Mouse (Mus musculus) embryonic facial prominence, embryonic 12.5 days (tissue): Measurements from ENCODE around the gene Hid1. TPM values are rescaled to one million over a fixed set of nuclear protein-coding genes. Genes with fewer than 3 reads are reported as not detected.

ENCODE experiments used
- ATAC-seq: fragments of 200-750 bp; cut with Nextera tagmentation; 2 replicates; pipeline ENCODE4 v1.8.0; 2017; ENCODE audit not compliant: insufficient number of reproducible peaks, insufficient read depth, low FRiP score, low TSS enrichment
- H3K27ac ChIP-seq: fragments of 300-500 bp; sonication (generic); 2 replicates; pipeline ENCODE4 v1.5.1; 2016; ENCODE audit warnings: mild to moderate bottlenecking
- H3K27me3 ChIP-seq: fragments of 300-500 bp; sonication (generic); 2 replicates; pipeline ENCODE4 v1.6.1; 2016; ENCODE audit warnings: mild to moderate bottlenecking, moderate library complexity
- H3K36me3 ChIP-seq: fragments of 300-500 bp; sonication (generic); 2 replicates; pipeline ENCODE4 v1.6.1; 2016; ENCODE audit warnings: mild to moderate bottlenecking
- H3K4me1 ChIP-seq: fragments of 300-500 bp; sonication (generic); 2 replicates; pipeline ENCODE4 v1.6.1; 2016
- H3K4me2 ChIP-seq: fragments of 300-500 bp; sonication (generic); replicated peaks from 2 replicates; pipeline ENCODE4 v1.6.1; 2016; ENCODE audit warnings: mild to moderate bottlenecking, moderate library complexity
- H3K4me3 ChIP-seq: fragments of 300-500 bp; sonication (generic); 2 replicates; pipeline ENCODE4 v1.5.1; 2016; ENCODE audit warnings: mild to moderate bottlenecking
- H3K9ac ChIP-seq: fragments of 300-500 bp; sonication (generic); 2 replicates; pipeline ENCODE4 v1.6.1; 2016; ENCODE audit warnings: mild to moderate bottlenecking, moderate library complexity
- H3K9me3 ChIP-seq: fragments of 300-500 bp; sonication (generic); 2 replicates; pipeline ENCODE4 v1.6.1; 2016; ENCODE audit warnings: mild to moderate bottlenecking, moderate library complexity
- WGBS: fragments of 180-500 bp; shearing (Covaris S2); methylation state at CpG from one replicate; pipeline ENCODE4 v1.1.7; 2016; 5-methylcytosine and 5-hydroxymethylcytosine counted together
- polyA plus RNA-seq: library from polyadenylated mRNA; unstranded; fragments of >200 nt; fragmentation: Nextera tagmentation; extraction: Ambion mirVana; gene quantifications from 2 replicates; pipeline ENCODE4 v1.2.1, GENCODE M21; 2016

Hid1 gene
- polyA plus RNA-seq = 7.7 and 7.9 TPM in 2 replicates

DNA sequence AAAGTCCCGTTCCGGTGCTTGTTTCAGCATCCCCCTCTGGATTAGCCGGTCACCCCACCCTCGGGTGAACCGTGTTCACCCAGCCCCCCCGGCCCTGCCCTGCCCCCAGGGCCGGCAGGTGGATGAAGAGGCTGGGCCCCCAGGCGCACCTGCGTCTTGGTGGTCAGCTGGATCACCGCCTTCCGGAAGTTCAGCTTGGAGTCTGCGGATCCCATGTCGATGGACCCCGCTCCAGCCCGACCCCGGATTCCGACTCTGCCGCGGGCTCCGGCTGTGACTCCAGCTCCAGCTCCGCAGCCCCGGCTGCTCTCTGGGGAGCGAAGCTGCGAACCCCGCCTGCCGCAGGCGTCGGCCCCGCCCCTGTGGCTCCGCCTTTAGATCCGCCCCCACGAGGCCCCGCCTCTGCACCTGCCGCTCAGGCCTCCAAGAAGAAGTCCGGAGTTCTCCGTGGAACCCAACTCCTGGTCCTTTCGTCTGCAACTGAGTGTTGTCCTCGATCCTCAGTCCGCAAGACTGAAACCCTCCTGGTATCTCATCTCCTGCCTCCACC is at the start of gene Hid1:
TSS of gene Hid1 (minus strand) at position 362 of the 550 bp plus-strand sequence.
- Histone ChIP-seq H3K36me3 (no peaks in the 10 kb centered on the region), H3K4me2 (peak within 1 kb of the TSS; percentile 79), H3K9me3 (no peaks in the 10 kb centered on the region), H3K4me3 (peak within 1 kb of the TSS; percentile 37), H3K27ac (no peak within 1 kb of the TSS), H3K9ac (peak within 1 kb of the TSS; percentile 37), H3K4me1 (peaks cover 8% of the 10 kb centered on the region), H3K27me3 (peaks cover 56% of the 10 kb centered on the region)
- under 1% methylated on average over 39 of the region's 39 CpGs for WGBS
- ATAC-seq = peak; percentile 67; the same call in 1 of the 2 replicates

DNA sequence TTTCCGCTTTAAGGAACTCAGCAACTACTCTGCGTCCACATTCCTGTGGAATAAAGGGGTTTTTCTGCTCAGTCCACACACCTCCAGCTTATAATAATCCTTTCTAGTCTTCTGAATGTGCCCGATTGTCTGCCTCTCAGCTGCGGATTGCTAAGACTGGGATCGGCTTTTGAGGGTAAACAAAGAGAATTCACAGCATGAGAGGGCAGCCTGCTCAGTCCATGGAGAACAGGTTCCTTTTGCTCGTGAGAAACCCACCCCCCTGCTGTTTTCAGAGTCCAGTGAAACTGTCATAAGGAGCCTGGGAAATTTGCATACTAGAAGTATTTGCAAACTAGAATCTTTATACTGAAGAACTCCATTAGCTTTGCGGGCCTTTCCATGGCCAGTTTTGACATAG is 42.0 kb upstream of the Hid1 start:
- H3K27me3 ChIP-seq = no peaks in the 10 kb centered on the region
- peaks cover 46% of the 10 kb centered on the region for H3K36me3 ChIP-seq
- no peak overlapping the region for H3K9ac ChIP-seq
- H3K4me1 ChIP-seq = peaks cover 24% of the 10 kb centered on the region
- no peaks in the 10 kb centered on the region for H3K9me3 ChIP-seq
- peak overlapping the region; percentile 37; the same call in 1 of the 2 replicates for H3K27ac ChIP-seq
- no peak overlapping the region for H3K4me3 ChIP-seq
- WGBS = 58% methylated on average over 7 of the region's 7 CpGs
- H3K4me2 ChIP-seq = no peak overlapping the region
- no peak for ATAC-seq

DNA sequence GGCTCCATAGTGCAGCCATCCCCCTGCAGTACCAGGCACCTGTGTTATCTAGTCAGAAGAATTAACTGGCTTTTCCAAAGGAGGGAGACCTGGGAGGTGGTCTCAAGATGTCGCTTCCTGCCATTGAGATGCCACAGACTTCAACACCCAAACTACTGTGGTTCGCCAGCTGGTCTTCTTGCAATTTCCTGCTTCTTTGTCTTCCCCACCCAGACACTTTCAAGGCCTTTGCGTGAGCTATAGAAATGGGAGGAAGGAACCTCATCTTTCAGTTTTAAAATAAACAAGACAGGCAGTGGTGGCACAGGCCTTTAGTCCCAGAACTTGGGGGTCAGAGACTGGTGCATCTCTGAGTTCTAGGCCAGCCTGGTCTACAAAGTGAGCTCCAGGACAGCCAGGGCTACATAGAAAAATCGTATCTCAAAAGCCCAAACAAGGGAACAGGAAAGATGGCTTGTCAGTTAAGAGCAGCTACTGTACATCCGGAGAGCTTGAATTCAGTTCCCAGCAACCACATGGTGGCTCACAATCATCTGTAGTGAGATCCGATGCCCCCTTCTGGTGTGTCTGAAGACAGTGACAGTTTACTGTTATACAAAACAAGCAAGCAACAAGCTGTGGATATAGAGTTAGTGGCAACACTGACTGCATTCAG is 40.8 kb upstream of the Hid1 start:
- Histone ChIP-seq H3K9ac (no peak overlapping the region), H3K4me2 (no peak overlapping the region), H3K36me3 (peaks cover 46% of the 10 kb centered on the region), H3K4me1 (peaks cover 25% of the 10 kb centered on the region), H3K9me3 (no peaks in the 10 kb centered on the region), H3K4me3 (no peak overlapping the region), H3K27me3 (no peaks in the 10 kb centered on the region), H3K27ac (no peak overlapping the region)
- ATAC-seq = no peak
- WGBS = 88% methylated on average over 6 of the region's 6 CpGs

DNA sequence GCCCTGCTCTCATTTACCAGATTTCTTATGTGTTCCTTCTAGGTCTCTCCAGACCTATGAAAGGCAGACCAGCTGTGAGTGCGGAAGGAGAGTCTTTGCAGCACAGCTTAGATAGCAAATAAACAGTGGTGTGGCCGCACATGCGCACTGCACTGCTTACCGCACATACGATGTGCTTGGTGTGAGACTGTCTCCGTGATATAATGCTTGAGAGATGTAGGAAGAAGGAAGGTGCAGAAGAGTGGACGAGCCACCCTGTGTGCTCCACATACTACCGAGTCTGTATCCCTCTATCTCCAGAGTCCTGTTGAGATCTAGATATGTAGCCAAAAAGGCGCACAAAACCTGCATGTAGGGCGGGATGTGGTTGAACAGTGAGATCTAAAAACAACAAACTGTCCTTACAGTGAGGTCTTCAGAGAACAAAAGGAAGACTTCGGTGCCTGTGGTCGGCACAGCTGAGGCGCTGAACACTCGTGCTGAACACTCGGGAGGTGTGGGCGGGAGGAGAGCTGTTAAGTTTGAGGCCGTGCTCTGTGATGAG is 39.4 kb upstream of the Hid1 start:
- Histone ChIP-seq H3K9me3 (no peaks in the 10 kb centered on the region), H3K27ac (no peak overlapping the region), H3K4me1 (peaks cover 24% of the 10 kb centered on the region), H3K9ac (no peak overlapping the region), H3K4me2 (no peak overlapping the region), H3K4me3 (no peak overlapping the region), H3K36me3 (peaks cover 46% of the 10 kb centered on the region), H3K27me3 (no peaks in the 10 kb centered on the region)
- 95% methylated on average over 17 of the region's 17 CpGs for WGBS
- ATAC-seq = no peak

DNA sequence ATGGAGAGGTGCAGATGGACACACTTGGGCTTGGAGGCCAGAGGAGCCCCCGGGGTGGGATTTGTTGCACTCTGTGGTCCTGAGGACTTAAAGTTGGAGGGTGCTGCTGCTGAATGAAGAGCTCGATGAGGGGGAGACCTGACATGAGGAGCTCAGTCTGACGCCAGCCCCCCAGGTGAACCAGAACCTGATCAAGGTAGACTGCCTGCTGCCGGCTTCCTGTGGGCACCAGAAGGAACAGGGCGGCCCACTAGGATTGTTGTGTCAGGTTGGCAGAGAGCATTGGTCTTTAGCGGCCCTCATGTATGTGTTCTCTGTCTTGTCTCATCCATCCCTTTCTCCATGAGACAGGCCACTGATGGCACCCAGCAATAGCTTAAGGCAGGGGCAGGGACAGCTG is 38.2 kb upstream of the Hid1 start:
- 96% methylated on average over 6 of the region's 6 CpGs for WGBS
- Histone ChIP-seq H3K4me2 (no peak overlapping the region), H3K9me3 (no peaks in the 10 kb centered on the region), H3K9ac (peak overlapping the region; percentile 15; the same call in 1 of the 2 replicates), H3K27me3 (no peaks in the 10 kb centered on the region), H3K27ac (no peak overlapping the region), H3K4me1 (peaks cover 15% of the 10 kb centered on the region), H3K36me3 (peaks cover 40% of the 10 kb centered on the region), H3K4me3 (no peak overlapping the region)
- no peak for ATAC-seq

DNA sequence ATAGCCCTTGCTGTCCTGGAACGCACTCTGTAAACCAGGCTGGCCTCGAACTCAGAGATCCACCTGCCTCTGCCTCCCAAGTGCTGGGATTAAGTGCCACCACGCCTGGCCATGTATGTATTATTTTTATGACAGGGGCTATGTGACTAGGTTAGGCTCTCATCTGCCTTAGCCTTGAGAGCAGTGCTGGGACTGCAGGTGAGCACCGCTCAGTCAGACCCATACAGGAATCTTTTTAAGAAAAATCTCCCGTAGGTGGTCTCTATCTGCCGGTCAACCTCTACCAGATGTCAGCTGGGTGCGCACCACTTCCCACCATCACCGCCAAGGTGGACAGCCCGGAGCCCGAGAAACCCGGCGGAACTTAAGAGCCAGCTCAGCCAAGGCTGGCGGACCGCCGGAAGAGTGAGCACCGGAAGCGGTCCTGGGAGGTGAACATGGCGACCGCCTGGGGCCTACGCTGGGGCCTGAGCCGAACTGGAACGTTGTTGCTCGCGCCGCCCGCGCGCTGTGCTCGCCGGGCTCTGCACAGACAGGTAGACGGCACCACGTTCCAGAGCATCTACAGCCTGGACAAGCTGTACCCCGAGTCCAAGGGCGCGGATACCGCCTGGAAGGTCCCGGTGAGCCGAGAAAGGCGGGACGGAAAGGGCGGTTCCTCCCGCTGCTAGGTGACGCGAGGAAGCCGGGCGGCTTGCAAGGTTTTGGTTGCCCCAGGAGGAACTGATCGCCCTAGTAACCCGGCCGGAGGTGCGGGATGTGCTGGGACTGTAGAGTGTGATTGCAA is 36.0 kb upstream of the Hid1 start, which contains the start of gene Mrpl58:
TSS of gene Mrpl58 (plus strand) at position 415 of the 787 bp plus-strand sequence.
- Histone ChIP-seq H3K9me3 (no peaks in the 10 kb centered on the region), H3K27me3 (no peaks in the 10 kb centered on the region), H3K4me1 (peaks cover 15% of the 10 kb centered on the region), H3K4me3 (peak within 1 kb of the TSS; percentile 79), H3K9ac (peak within 1 kb of the TSS; percentile 90), H3K27ac (peak within 1 kb of the TSS; percentile 89), H3K36me3 (peaks cover 20% of the 10 kb centered on the region), H3K4me2 (peak within 1 kb of the TSS; percentile 73)
- ATAC-seq = peak; percentile 79
- WGBS = 3% methylated on average over 50 of the region's 50 CpGs

DNA sequence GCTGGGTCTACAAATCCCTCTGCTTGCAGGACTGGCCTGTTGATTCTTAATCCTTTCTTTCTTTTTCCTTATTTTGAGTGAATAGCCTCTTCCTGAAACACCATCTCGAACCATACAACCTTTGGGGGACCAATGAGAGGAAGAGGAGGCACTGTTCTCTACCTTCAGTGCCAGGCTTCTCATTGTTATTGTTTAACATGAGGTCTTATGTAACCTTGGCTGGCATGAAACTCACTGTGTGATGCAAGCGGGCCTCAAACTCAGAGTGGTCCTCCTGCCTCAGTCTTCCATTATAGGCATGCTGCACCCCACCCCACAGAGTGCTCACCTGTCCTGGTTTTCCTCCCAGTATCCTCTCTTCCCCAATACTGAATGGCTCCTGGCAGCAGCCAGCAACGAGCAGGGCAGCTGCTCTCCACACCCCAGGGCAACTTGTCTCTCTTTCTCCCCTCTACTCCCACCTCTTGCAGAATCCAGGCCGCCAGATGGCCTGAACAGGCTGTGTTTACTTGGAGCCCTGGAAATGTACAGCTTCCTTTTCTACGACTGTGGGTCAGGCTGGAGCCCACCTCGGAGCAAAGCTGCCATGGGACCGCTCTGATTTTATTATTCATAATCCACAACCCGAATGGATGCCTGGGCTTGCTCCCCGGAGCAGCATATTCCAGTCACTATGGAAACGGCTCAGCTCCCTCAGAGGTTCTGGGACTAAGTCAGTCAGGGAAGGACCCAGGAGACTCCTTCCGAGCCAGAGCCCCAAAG is 33.3 kb upstream of the Hid1 start:
- no peak overlapping the region for H3K4me2 ChIP-seq
- 46% methylated on average over 11 of the region's 11 CpGs for WGBS
- H3K27me3 ChIP-seq = no peaks in the 10 kb centered on the region
- peaks cover 15% of the 10 kb centered on the region for H3K4me1 ChIP-seq
- peaks cover 4% of the 10 kb centered on the region; the same call in 1 of the 2 replicates for H3K36me3 ChIP-seq
- no peaks in the 10 kb centered on the region for H3K9me3 ChIP-seq
- H3K27ac ChIP-seq = peak overlapping the region; percentile 46; the same call in 1 of the 2 replicates
- ATAC-seq = no peak
- H3K4me3 ChIP-seq = no peak overlapping the region
- no peak overlapping the region for H3K9ac ChIP-seq

DNA sequence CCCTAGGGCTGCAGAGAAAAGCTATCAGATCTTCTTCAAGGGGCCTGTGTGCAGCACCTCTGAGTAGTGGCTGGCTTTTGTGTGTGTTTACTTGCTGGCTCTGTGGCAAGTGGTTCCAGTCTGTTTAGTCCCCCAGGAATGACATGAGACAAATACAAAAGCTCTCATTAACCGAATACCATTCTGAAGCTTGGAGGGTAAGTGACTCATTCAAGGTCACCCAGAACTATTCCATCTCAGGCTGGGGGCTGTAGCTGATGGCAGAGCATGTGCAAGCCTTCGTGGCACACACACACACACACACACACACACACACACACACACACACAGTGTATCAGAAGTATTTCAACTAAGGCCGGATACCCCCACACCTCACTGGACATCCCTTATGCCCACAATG is 32.6 kb upstream of the Hid1 start:
- H3K27ac ChIP-seq = no peak overlapping the region
- no peak for ATAC-seq
- no peak overlapping the region for H3K4me3 ChIP-seq
- 87% methylated on average over 3 of the region's 3 CpGs for WGBS
- H3K9ac ChIP-seq = no peak overlapping the region; the same call in 1 of the 2 replicates
- peaks cover 9% of the 10 kb centered on the region; the same call in 1 of the 2 replicates for H3K36me3 ChIP-seq
- H3K4me2 ChIP-seq = no peak overlapping the region
- H3K9me3 ChIP-seq = no peaks in the 10 kb centered on the region
- no peaks in the 10 kb centered on the region for H3K27me3 ChIP-seq
- H3K4me1 ChIP-seq = peaks cover 13% of the 10 kb centered on the region

DNA sequence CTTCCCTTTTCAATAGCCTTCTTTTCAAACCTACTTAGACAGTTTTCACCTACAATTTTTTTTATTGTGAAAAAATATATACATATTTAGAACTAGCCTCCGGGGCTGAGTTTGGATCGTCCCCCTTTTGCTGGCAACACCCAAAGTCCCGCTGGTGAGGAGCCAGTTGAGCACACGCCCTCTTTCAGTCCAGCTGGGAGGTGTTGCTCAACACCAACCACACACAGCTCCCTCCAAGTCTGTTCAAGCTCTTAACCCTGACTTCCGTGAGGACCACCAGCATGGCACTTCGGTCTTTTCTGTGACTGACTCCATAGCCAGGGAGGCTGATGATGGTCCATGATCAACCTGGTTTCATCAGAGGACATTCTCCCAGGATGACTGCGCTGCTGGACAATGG is 30.5 kb upstream of the Hid1 start:
- H3K36me3 ChIP-seq = peaks cover 26% of the 10 kb centered on the region
- H3K4me2 ChIP-seq = no peak overlapping the region
- no peak overlapping the region for H3K27ac ChIP-seq
- no peak for ATAC-seq
- H3K9ac ChIP-seq = no peak overlapping the region
- no peak overlapping the region for H3K4me3 ChIP-seq
- H3K27me3 ChIP-seq = no peaks in the 10 kb centered on the region
- H3K9me3 ChIP-seq = no peaks in the 10 kb centered on the region
- peaks cover 1% of the 10 kb centered on the region; the same call in 1 of the 2 replicates for H3K4me1 ChIP-seq
- WGBS = 80% methylated on average over 7 of the region's 7 CpGs

DNA sequence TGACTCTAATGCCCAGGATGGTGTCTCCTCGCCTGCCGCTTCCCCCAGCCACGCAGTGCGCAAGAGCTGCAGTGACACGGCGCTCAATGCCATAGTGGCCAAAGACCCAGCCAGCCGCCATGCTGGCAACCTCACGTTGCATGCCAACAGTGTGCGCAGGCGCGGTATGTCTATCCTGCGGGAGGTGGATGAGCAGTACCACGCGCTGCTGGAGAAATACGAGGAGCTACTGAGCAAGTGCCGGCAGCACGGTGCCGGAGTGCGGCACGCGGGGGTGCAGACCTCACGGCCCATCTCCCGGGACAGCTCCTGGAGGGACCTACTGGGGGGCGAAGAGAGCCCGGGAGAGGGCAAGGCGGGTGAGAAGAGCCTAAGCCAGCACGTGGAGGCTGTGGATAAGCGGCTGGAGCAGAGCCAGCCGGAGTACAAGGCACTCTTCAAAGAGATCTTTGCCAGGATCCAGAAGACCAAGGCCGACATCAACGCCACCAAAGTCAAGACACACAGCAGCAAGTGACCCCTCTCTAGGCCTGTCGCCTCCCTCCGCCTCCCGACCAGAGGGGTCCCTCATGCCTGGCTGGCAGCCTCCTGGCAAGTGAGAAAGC is 26.3 kb upstream of the Hid1 start:
- ATAC-seq = no peak
- Histone ChIP-seq H3K27me3 (no peaks in the 10 kb centered on the region), H3K27ac (0 out of 2 replicates have a peak overlapping the region, but pooled peaks have one; percentile 17), H3K4me1 (no peaks in the 10 kb centered on the region), H3K4me2 (no peak overlapping the region), H3K9me3 (no peaks in the 10 kb centered on the region), H3K36me3 (peaks cover 53% of the 10 kb centered on the region), H3K4me3 (no peak overlapping the region), H3K9ac (no peak overlapping the region)
- WGBS = 66% methylated on average over 34 of the region's 34 CpGs

DNA sequence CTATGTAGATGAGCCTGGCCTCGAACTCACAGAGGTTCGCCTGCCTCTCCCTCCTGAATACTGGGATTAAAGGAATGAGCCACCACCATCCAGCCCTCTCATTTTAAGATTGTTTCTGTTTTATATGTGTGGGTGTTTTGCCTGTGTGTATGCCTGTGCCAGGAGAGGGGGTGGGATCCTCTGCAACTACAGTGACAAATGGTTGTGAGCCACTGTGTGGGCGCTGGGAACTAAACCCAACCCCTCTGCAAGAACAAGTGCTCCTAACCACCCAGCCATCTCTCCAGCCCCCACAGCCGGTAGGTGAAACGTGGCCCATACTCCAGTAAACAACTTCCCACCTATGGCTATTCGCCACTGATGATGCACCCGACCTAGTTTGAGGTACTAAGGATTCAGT is 23.8 kb upstream of the Hid1 start:
- H3K27me3 ChIP-seq = no peaks in the 10 kb centered on the region
- H3K4me1 ChIP-seq = no peaks in the 10 kb centered on the region
- no peak overlapping the region for H3K4me3 ChIP-seq
- H3K4me2 ChIP-seq = no peak overlapping the region
- H3K36me3 ChIP-seq = peaks cover 50% of the 10 kb centered on the region
- no peak overlapping the region for H3K9ac ChIP-seq
- H3K9me3 ChIP-seq = no peaks in the 10 kb centered on the region
- WGBS = 90% methylated on average over 7 of the region's 7 CpGs
- ATAC-seq = no peak
- no peak overlapping the region for H3K27ac ChIP-seq
